Mouse (Mus musculus) midbrain, embryonic 13.5 days (tissue): ENCODE data around the gene Ap4m1. TPM values are rescaled to one million over a fixed set of nuclear protein-coding genes. Genes with fewer than 3 reads are reported as not detected.
A peak's percentile ranks its signal among the peaks of the same experiment; 100 is the strongest.
"Not testable (repeated sequence)": the region's sequence is repeated elsewhere in the genome, so short reads cannot be mapped to it uniquely, and the experiment has no call there.

Source experiments
- ATAC-seq: fragments of 200-750 bp; cut with Nextera tagmentation; 2 replicates; pipeline ENCODE4 v1.8.0; 2017; ENCODE audit warnings: mild to moderate bottlenecking, moderate TSS enrichment, moderate library complexity
- H3K27ac ChIP-seq: fragments of 300-500 bp; sonication (generic); 2 replicates; pipeline ENCODE4 v1.5.1; 2015; ENCODE audit warnings: inconsistent platforms, mild to moderate bottlenecking, moderate library complexity
- H3K27me3 ChIP-seq: fragments of 300-500 bp; sonication (generic); 2 replicates; pipeline ENCODE4 v1.6.1; 2015; ENCODE audit warnings: mild to moderate bottlenecking, inconsistent platforms
- H3K36me3 ChIP-seq: fragments of 300-500 bp; sonication (generic); 2 replicates; pipeline ENCODE4 v1.6.1; 2015; ENCODE audit warnings: mild to moderate bottlenecking, inconsistent platforms
- H3K4me1 ChIP-seq: fragments of 300-500 bp; sonication (generic); replicated peaks from 2 replicates; pipeline ENCODE4 v1.6.1; 2015; ENCODE audit warnings: inconsistent platforms
- H3K4me2 ChIP-seq: fragments of 300-500 bp; sonication (generic); replicated peaks from 2 replicates; pipeline ENCODE4 v1.6.1; 2015; ENCODE audit warnings: moderate library complexity, mild to moderate bottlenecking, inconsistent platforms
- H3K4me3 ChIP-seq: fragments of 300-500 bp; sonication (generic); replicated peaks from 2 replicates; pipeline ENCODE4 v1.5.1; 2015; ENCODE audit warnings: mild to moderate bottlenecking, inconsistent platforms
- H3K9ac ChIP-seq: fragments of 300-500 bp; sonication (generic); replicated peaks from 2 replicates; pipeline ENCODE4 v1.6.1; 2015; ENCODE audit warnings: mild to moderate bottlenecking, inconsistent platforms
- H3K9me3 ChIP-seq: fragments of 300-500 bp; sonication (generic); 2 replicates; pipeline ENCODE4 v1.6.1; 2016; ENCODE audit warnings: mild to moderate bottlenecking, inconsistent platforms
- WGBS: fragments of 180-500 bp; shearing (Covaris S2); methylation state at CpG from one replicate; pipeline ENCODE4 v1.1.7; 2015; 5-methylcytosine and 5-hydroxymethylcytosine counted together
- microRNA counts: library from miRNA; unstranded; fragments of <30 nt; microRNA quantifications from one replicate; lab custom pipeline; 2016
- microRNA-seq: library from miRNA; unstranded; fragments of <30 nt; microRNA quantifications from one replicate; pipeline ENCODE4, GENCODE M21; 2016
- polyA plus RNA-seq: library from polyadenylated mRNA; unstranded; fragments of >200 nt; fragmentation: Nextera tagmentation; extraction: Ambion mirVana; gene quantifications from 2 replicates; pipeline ENCODE4 v1.2.1, GENCODE M21; 2015

The Ap4m1 gene
- polyA plus RNA-seq, 1 experiment from 2014 or later = 26.6 TPM

DNA sequence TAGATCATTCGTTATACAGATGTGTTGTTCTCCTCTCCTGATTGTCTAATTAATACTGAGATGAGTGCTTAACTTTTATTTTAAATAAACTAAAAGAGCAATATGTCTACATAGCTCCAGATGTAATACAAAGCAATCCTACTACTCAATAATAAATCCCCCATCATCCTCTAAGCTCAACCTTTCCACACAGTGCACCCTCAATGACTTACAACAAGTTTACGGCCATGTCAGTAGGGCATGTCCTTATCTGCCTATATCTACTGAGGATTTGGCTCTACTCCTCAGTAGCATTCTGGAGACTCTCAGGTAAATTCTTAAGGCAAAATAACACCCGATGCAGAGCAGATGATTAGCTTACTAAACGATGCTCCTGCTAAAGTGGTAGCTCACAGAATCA, 36.1 kb downstream of the Ap4m1 start:
- Histone ChIP-seq H3K4me1 (no peaks in the 10 kb centered on the region), H3K27me3 (no peaks in the 10 kb centered on the region), H3K9me3 (peaks cover 9% of the 10 kb centered on the region; the same call in 1 of the 2 replicates), H3K4me3 (no peak overlapping the region), H3K36me3 (no peaks in the 10 kb centered on the region), H3K9ac (no peak overlapping the region), H3K27ac (no peak overlapping the region), H3K4me2 (no peak overlapping the region)
- WGBS = 86% methylated on average over 4 of the region's 4 CpGs
- no peak for ATAC-seq

DNA sequence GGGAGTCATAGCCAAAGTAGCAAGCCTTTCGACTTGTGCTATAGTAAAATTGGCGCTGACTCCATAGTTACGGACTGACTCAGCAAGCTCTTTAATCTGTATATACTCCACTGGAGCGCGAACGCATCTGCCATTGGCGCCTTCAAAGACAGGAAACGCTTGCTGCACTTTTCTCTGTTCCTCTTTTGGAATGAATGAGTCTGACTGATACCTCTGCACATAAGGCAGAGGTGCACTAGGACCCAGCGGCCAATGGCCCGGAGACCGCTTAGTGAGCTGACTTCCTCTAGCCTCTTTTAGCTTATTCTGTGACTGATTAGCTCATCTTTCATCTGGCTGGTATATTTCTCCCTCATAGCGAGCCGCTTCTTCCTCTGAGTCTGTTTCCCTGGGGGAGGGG, 44.8 kb downstream of the Ap4m1 start:
- H3K27me3 ChIP-seq, H3K36me3 ChIP-seq, H3K27ac ChIP-seq, H3K4me3 ChIP-seq, ATAC-seq, H3K9ac ChIP-seq, H3K4me1 ChIP-seq, H3K4me2 ChIP-seq: not testable (repeated sequence)
- H3K9me3 ChIP-seq = peaks cover 29% of the 10 kb centered on the region
- WGBS = 94% methylated on average over 13 of the region's 13 CpGs

DNA sequence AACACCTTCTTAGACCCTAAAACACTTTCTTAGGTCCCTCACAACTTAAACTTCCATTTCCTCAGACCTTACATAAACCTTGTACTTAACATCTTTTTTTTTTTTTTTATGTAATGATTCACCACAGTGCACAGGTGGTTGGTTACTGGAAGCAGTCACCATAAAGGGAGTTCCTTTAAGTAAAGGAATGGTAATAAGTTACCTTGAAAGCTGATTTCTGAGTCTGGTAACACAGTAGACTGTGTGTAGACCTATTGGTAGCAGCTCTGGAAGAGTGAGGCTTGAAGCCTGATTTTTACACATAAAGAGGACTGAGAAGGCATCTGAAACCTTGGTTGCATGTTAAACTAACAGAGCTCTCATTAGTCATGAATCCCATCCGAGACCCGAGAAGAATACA, 48.1 kb downstream of the Ap4m1 start:
- Histone ChIP-seq H3K27ac (no peak overlapping the region), H3K27me3 (no peaks in the 10 kb centered on the region), H3K4me1 (no peaks in the 10 kb centered on the region), H3K36me3 (no peaks in the 10 kb centered on the region), H3K4me3 (no peak overlapping the region), H3K9me3 (peaks cover 25% of the 10 kb centered on the region), H3K9ac (no peak overlapping the region), H3K4me2 (no peak overlapping the region)
- ATAC-seq = no peak
- WGBS = 80% methylated on average over 2 of the region's 2 CpGs

DNA sequence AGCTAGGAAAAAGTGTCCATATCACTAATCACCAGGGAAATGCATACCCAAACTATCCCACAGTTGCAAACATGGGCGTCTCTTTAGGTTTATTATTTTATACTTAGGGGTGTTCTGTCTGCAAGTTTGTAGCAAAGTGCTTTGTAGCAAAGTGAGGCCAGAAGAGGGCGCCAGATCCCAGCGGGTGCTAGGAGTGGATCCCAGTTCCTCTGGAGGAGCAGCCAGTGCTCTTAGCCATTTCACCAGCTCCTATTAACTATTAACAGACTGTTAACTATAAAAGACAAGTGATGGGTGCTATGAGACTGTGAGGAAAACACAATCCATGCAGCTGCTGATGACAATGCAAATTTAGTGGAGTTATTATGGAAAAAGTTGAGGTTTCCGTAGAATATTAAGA, 50.3 kb downstream of the Ap4m1 start:
- Histone ChIP-seq H3K36me3 (no peaks in the 10 kb centered on the region), H3K9me3 (0 out of 2 replicates have a peak, but pooled peaks cover 6% of the 10 kb centered on the region), H3K27me3 (no peaks in the 10 kb centered on the region), H3K9ac (no peak overlapping the region), H3K4me2 (no peak overlapping the region), H3K4me3 (no peak overlapping the region), H3K4me1 (no peaks in the 10 kb centered on the region), H3K27ac (no peak overlapping the region)
- ATAC-seq = no peak
- 24% methylated on average over 4 of the region's 4 CpGs for WGBS

DNA sequence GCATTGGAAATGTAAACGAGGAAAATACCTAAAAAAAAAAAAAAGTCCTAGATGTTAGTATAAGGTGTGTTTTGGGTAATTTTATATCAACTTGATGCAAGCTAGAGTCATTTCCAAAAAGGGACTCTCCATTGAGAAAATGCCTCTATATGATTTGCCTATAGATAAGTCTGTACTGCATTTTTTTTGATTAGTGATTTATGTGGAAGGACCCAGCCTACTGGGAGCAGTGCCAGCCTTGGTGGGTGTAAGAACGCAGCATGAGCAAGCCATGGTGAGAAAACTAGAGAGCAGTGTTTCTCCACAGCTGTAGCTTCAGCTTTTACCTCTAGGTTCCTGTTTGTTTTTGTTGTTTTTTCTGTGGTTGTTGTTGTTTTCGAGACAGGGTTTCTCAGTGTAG, 51.5 kb downstream of the Ap4m1 start:
- WGBS = 65% methylated on average over 3 of the region's 3 CpGs

DNA sequence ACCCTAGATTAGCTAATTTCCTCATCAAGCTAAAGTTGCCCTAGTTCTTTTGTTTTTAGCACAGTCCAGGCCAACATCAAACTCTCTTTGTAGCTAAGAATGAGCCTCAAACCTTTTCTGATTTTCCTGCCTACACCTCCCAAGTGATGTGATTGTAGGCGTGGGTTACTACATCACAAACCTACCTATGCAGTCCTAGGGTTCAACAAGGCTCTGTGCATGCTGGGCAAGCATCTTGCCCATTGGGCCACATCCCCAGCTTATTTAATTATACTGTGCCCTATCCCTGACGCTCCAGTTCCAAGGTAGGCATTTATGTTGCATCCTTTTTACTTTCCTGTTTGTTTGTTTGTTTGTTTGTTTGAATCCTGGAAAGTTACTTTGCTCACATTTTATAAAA, 53.9 kb downstream of the Ap4m1 start, which contains the start of gene Nxpe5:
Gene Nxpe5, plus strand, starts transcription at position 199 of the 400 bp plus-strand sequence.
- no peaks in the 10 kb centered on the region for H3K36me3 ChIP-seq
- 61% methylated on average over 2 of the region's 2 CpGs for WGBS
- no peak for ATAC-seq
- H3K4me1 ChIP-seq = no peaks in the 10 kb centered on the region
- no peak within 1 kb of the TSS for H3K4me3 ChIP-seq
- H3K9ac ChIP-seq = no peak within 1 kb of the TSS
- H3K27me3 ChIP-seq = no peaks in the 10 kb centered on the region
- H3K4me2 ChIP-seq = no peak within 1 kb of the TSS
- H3K9me3 ChIP-seq = no peaks in the 10 kb centered on the region
- no peak within 1 kb of the TSS for H3K27ac ChIP-seq

More for the DNA sequence above, 51.5 kb downstream of the Ap4m1 start:
- no peaks in the 10 kb centered on the region for H3K27me3 ChIP-seq
- no peak for ATAC-seq
- H3K4me3 ChIP-seq = no peak overlapping the region
- no peak overlapping the region for H3K4me2 ChIP-seq
- no peaks in the 10 kb centered on the region for H3K36me3 ChIP-seq
- no peaks in the 10 kb centered on the region for H3K9me3 ChIP-seq
- no peak overlapping the region for H3K27ac ChIP-seq
- H3K4me1 ChIP-seq = no peaks in the 10 kb centered on the region
- H3K9ac ChIP-seq = no peak overlapping the region

DNA sequence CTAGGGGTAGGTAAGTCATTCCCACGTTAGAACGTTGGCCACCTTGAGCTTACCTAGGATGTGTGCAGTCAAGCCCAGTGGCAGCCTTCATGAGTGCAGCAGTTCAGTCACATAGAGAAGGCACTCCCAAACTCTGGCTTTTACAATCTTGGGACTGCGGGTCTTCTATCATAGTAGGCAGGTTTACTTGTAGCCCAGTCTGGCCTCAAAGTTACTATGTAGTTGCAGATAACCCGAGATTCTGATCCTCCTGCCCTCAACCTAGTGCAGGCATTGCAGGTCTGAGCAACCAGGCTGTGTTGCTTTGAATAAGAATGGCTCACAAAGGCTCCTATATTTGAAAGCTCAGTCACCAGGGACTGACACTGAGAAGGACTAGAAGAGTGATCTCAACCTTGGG, 54.7 kb downstream of the Ap4m1 start:
- Histone ChIP-seq H3K4me3 (no peak overlapping the region), H3K27me3 (no peaks in the 10 kb centered on the region), H3K4me2 (no peak overlapping the region), H3K4me1 (no peaks in the 10 kb centered on the region), H3K9ac (no peak overlapping the region), H3K9me3 (no peaks in the 10 kb centered on the region), H3K36me3 (no peaks in the 10 kb centered on the region), H3K27ac (no peak overlapping the region)
- ATAC-seq = no peak
- WGBS = 76% methylated on average over 4 of the region's 4 CpGs

DNA sequence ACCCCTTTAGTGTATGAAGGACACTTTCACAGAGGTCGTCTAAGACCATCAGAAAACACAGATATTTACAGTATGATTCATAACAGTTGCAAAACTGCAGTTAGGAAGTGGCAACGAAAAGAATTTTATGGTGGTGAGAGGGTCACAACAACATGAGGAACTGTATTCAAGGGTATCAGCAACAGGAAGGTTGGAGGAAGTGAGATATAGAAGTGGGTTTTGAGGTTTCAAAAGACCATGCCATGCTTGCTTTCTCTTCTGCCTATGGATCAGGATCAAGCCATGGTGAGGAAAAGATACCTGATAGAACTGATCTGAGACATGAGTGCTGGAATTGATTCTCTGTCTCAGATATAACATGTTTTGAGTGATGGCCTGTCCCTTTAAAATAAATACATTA, 55.6 kb downstream of the Ap4m1 start:
- no peak overlapping the region for H3K9ac ChIP-seq
- H3K4me1 ChIP-seq = no peaks in the 10 kb centered on the region
- H3K9me3 ChIP-seq = no peaks in the 10 kb centered on the region
- no peak overlapping the region for H3K27ac ChIP-seq
- H3K27me3 ChIP-seq = no peaks in the 10 kb centered on the region
- WGBS = 79% methylated on average over 2 of the region's 2 CpGs
- ATAC-seq = no peak
- no peaks in the 10 kb centered on the region for H3K36me3 ChIP-seq
- no peak overlapping the region for H3K4me3 ChIP-seq
- no peak overlapping the region for H3K4me2 ChIP-seq

DNA sequence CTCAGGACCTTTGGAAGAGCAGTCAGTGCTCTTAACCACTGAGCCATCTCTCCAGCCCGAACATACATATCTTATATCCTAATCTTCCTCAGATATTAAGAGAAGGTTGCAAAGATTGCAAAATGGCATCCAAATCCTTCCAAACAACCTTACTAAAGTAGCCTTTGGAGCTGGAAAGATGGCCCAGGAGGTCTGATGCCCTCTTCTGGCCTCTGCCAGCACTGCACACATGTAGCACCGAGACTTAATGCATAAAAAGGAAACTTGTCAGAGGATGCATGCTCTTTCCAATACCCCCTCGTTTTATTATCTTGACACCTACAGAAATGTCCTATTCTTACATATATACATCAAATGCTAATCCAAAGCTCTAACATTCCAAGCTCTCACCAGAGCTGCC, 56.2 kb downstream of the Ap4m1 start:
- Histone ChIP-seq H3K27me3 (no peaks in the 10 kb centered on the region), H3K36me3 (no peaks in the 10 kb centered on the region), H3K4me3 (no peak overlapping the region), H3K4me1 (no peaks in the 10 kb centered on the region), H3K9ac (no peak overlapping the region), H3K9me3 (no peaks in the 10 kb centered on the region), H3K4me2 (no peak overlapping the region), H3K27ac (no peak overlapping the region)
- ATAC-seq = no peak
- 58% methylated on average over 3 of the region's 3 CpGs for WGBS

DNA sequence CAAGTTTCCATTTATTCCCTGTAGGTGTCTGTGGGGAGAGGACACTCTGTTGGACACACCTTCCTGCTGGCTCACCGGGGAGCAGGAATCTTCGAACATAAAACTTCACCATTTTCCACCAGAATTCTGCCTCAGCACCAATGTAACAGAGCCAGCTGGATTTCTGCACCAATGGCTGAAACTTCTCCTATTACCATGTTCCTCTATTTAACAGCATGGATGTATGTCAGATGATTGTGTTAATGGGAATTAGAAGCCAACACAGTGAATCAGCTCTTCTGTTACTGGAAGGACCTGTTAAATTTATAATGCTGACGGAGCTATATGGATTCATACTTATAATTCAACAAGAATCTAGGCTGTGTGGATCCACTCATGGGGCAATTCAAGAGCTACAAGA, 57.7 kb downstream of the Ap4m1 start:
- H3K9me3 ChIP-seq = no peaks in the 10 kb centered on the region
- no peaks in the 10 kb centered on the region for H3K36me3 ChIP-seq
- ATAC-seq = no peak
- H3K4me2 ChIP-seq = no peak overlapping the region
- no peaks in the 10 kb centered on the region for H3K27me3 ChIP-seq
- no peaks in the 10 kb centered on the region for H3K4me1 ChIP-seq
- WGBS = 94% methylated on average over 3 of the region's 3 CpGs
- H3K4me3 ChIP-seq = no peak overlapping the region
- H3K9ac ChIP-seq = no peak overlapping the region
- H3K27ac ChIP-seq = no peak overlapping the region

MicroRNA genes within 50 kb of the gene (microRNA counts, 519-probe panel; counts per million panel counts)
- microRNA mmu-miR-106b (lab: Ali Mortazavi, UCI) (5,598 counts per million, percentile 92 among the panel's probes with 10 or more counts), microRNA mmu-miR-25 (lab: Ali Mortazavi, UCI) (6,892 counts per million, percentile 98 among the panel's probes with 10 or more counts), microRNA mmu-miR-93 (lab: Ali Mortazavi, UCI) (5,797 counts per million, percentile 94 among the panel's probes with 10 or more counts)

Small RNA genes lying within 50 kb of the gene (microRNA-seq; reads per million reads assigned to microRNA genes)
- 13,060 reads per million, percentile 97 among the genes with 10 or more reads in this experiment for gene Mir106b
- 627 reads per million, percentile 75 among the genes with 10 or more reads in this experiment for gene Mir25
- gene Mir93 = 23,105 reads per million, percentile 98 among the genes with 10 or more reads in this experiment

Other genes with a start within 250 kb of the Ap4m1 start
- 0.08 and 0.23 TPM in 2 replicates for gene Gjc3, start 208.9 kb upstream of the Ap4m1 start, polyA plus RNA-seq
- gene Azgp1, start 190.5 kb upstream of the Ap4m1 start, polyA plus RNA-seq = not detected in 2 replicates
- gene Smok3a, start 150.7 kb upstream of the Ap4m1 start, polyA plus RNA-seq = not detected in 2 replicates
- gene Smok3b, start 150.6 kb upstream of the Ap4m1 start, polyA plus RNA-seq = not detected in 2 replicates
- not detected in 2 replicates for gene Smok3c, start 118.8 kb upstream of the Ap4m1 start, polyA plus RNA-seq
- gene Zkscan1, start 86.9 kb upstream of the Ap4m1 start, polyA plus RNA-seq = 31.5 and 32.1 TPM in 2 replicates
- gene Zscan21, start 55.1 kb upstream of the Ap4m1 start, polyA plus RNA-seq = 128 TPM in 2 replicates
- 45.3 and 49.7 TPM in 2 replicates for gene Zfp113, start 16.3 kb upstream of the Ap4m1 start, polyA plus RNA-seq
- gene Cops6, start 10.9 kb upstream of the Ap4m1 start, polyA plus RNA-seq = 316 and 337 TPM in 2 replicates
- 159 and 162 TPM in 2 replicates for gene Mcm7, start 420 bp downstream of the Ap4m1 start, polyA plus RNA-seq
- gene Taf6, start 15.4 kb downstream of the Ap4m1 start, polyA plus RNA-seq = 109 and 111 TPM in 2 replicates
- 39.4 and 40.5 TPM in 2 replicates for gene Cnpy4, start 15.5 kb downstream of the Ap4m1 start, polyA plus RNA-seq
- 12.9 and 13.8 TPM in 2 replicates for gene Mblac1, start 22.3 kb downstream of the Ap4m1 start, polyA plus RNA-seq
- gene Nxpe5, start 53.9 kb downstream of the Ap4m1 start, polyA plus RNA-seq = 0.08 TPM in 1 of 2 replicates, not detected in the other
- gene Lamtor4, start 83.5 kb downstream of the Ap4m1 start, polyA plus RNA-seq = 81.2 and 81.9 TPM in 2 replicates
- gene BC037034, start 92.0 kb downstream of the Ap4m1 start, polyA plus RNA-seq = 12.2 and 15.8 TPM in 2 replicates
- gene Gal3st4, start 100.8 kb downstream of the Ap4m1 start, polyA plus RNA-seq = 2.5 and 3.0 TPM in 2 replicates
- gene Gm43720, start 108.0 kb downstream of the Ap4m1 start, polyA plus RNA-seq = 0.10 and 0.19 TPM in 2 replicates
- gene Gpc2, start 108.0 kb downstream of the Ap4m1 start, polyA plus RNA-seq = 236 and 248 TPM in 2 replicates
- gene Stag3, start 108.2 kb downstream of the Ap4m1 start, polyA plus RNA-seq = 4.8 and 5.4 TPM in 2 replicates
- not detected in 2 replicates for gene Pvrig, start 170.0 kb downstream of the Ap4m1 start, polyA plus RNA-seq